Mouse (Mus musculus) embryo, embryonic 10.5 days (tissue): ENCODE measurements at regions not wholly inside any gene's neighbourhood (a gene's known extent, or its start where the extent isn't known, plus 50 kb on each side); places are given as distances from the start of the nearest gene placed in this dataset.

ENCODE experiments used
- DNase-seq: peaks from one replicate; pipeline ENCODE4 v3.0.0-alpha.2; 2015; ENCODE audit warnings: low spot score

DNA sequence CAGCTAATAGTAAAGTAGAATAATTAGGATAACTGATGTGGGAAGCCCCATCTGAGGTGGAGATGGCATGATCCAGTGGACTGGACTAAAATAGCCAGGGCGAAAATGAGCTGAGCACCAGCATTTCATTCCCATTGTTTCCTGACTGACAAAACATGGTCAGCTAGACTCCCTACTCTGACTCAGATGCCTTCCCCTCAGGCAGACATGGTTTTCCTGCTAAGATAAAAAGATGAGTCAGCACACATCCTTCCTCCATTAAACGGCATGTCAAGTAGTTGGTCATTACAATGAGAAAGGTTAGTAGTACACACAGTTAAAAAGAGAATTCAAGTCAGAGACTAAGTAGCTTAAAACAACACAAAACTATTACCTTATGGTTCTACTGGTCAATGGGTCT is 939.7 kb upstream of the Lrrc4c start:
- DNase-seq, result no peak

DNA sequence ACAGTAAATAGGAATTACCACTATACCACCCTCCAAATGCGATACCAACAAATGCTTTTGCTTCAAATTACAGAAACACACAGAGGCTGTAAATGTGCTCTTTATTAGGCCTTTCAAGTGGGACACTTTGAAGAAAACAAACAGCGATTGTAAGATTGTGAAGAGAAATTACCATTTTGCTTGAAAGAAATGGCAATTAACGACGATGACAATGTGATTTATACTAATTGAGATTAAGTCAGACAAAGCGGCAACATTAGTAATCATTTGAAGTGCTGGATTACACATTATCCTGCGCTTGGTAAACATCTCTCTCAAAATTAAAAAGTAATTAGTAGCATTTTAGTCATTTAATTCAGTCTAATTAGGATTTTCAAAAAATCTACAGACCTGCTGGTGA is 938.5 kb upstream of the Api5 start:
- peak; percentile 5 for DNase-seq

DNA sequence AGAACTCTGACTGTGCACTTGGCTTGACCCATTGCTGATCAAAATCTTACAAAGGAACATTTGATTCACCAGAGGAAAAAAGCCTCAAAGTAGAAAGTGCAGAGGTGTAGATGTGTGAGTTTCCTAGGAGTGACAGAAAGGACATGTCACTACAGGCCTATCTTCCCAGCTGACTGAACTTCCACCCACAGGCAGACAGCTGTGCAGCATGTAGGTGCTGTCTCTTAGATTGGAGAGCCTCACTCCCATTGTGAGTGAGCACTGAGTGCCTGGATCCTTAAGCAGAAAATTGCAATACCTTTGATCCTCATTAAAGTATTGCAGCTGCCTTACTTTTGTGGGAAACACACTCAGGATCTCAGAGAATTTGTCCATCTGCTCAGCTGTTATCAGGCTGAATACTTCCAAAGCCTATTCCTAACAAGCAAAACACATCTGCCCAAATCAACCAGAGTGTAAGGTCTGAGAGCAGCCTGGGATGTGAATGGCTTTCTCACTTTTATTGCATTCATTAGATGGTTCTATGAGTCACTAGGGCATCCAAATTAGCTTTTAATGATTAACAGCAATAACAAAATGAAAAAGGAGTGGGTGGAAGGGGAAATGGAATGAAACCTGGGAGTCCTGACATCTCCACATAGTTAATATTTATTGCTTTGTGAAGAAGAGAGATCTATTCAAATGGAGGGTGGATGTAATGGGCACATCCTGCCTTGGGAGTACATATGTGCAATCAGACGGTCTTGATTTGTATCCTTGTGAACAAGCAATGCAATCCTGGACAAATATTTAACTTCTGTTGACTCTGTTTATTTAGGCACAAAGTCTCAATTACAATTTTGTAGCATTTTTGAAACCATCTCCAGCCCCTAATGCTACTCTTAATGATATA is 929.1 kb upstream of the Api5 start:
- no peak for DNase-seq
